Mouse (Mus musculus): Measurements from ENCODE around the gene Gale. TPM values are rescaled to one million over a fixed set of nuclear protein-coding genes. Genes with fewer than 3 reads are reported as not detected.

Gale gene
- polyA plus RNA-seq, 1 experiment from 2014 or later = 49.7 TPM

GRCm38 (mm10) chr4:136008782-136009447, 45.4 kb downstream of the Gale start:
- H3K4me1 ChIP-seq (replicated peaks) = no peaks in the 10 kb centered on the region
- H3K4me3 ChIP-seq = no peak overlapping the region
- H3K9me3 ChIP-seq = no peaks in the 10 kb centered on the region
- 87% methylated on average over 8 of the region's 8 CpGs for WGBS
- DNase-seq (ENCODE audit: low spot score) = no peak
- no peaks in the 10 kb centered on the region for H3K27me3 ChIP-seq (ENCODE audit: insufficient read depth, poor library complexity, severe bottlenecking)
- H3K27ac ChIP-seq = no peak overlapping the region
- peaks cover 97% of the 10 kb centered on the region for H3K36me3 ChIP-seq

DNA sequence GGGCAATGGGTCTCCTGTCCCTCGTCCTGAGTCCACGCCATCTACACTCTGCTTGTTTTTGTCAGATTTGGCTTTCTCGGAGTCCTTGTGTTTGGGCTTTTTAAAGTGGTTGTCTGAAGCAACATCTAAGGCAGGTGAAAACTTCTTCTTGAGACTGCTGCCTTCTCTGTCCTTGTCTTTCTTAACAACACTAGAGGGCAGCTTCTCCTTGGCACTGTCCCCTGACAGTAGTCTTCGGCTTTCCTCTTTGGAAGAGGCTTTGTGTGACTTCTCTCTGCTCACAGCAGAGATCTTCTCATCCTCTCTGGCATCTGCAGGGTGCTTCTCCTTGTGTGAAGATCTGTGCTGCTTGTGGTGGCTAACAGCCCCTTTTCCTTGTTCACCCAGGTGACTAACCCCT, 47.1 kb downstream of the Gale start:
- Histone ChIP-seq H3K36me3 (peaks cover 84% of the 10 kb centered on the region), H3K4me3 (no peak overlapping the region), H3K27me3 (ENCODE audit: insufficient read depth, poor library complexity, severe bottlenecking) (no peaks in the 10 kb centered on the region), H3K4me1 (replicated peaks) (no peaks in the 10 kb centered on the region), H3K27ac (no peak overlapping the region), H3K9me3 (no peaks in the 10 kb centered on the region)
- WGBS = 92% methylated on average over 4 of the region's 4 CpGs
- no peak for DNase-seq (ENCODE audit: low spot score)

DNA sequence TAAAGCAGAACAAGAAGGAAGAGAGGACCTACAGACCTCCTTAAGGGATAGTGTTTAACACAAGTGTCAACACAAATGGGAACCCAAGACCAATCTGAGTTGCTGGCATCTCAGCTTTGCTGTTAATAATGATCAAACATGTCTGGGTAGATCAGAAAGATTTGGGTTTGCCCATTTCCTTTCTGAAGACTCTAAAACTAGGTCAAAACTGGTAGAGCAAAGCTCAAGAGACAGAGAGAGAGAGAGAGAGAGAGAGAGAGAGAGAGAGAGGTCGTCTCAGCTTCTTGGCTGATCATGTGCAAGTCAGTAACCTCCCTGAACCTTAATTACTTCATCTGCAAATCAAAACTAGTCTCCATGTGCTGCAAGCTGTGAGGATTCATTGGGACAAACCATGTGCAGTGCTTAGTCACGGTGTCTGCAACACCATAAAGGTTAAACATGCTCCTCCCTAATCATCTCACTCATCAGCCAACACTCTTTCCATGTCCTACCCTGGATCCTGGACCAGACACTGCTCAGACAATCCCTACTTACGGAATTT, 52.6 kb downstream of the Gale start:
- peaks cover 45% of the 10 kb centered on the region for H3K36me3 ChIP-seq
- H3K27me3 ChIP-seq (ENCODE audit: insufficient read depth, poor library complexity, severe bottlenecking) = no peaks in the 10 kb centered on the region
- peaks cover 16% of the 10 kb centered on the region for H3K4me1 ChIP-seq (replicated peaks)
- no peak overlapping the region for H3K4me3 ChIP-seq
- H3K9me3 ChIP-seq = no peaks in the 10 kb centered on the region
- 87% methylated on average over 3 of the region's 3 CpGs for WGBS
- H3K27ac ChIP-seq = no peak overlapping the region
- DNase-seq (ENCODE audit: low spot score) = no peak

Other genes with a start within 250 kb of the Gale start
- gene Il22ra1, start 235.6 kb upstream of the Gale start, polyA plus RNA-seq (2016; fragmentation: Nextera tagmentation; extraction: Ambion mirVana) = not detected in 2 replicates
- gene Myom3, start 204.0 kb upstream of the Gale start, polyA plus RNA-seq (2016; fragmentation: Nextera tagmentation; extraction: Ambion mirVana) = not detected in 2 replicates
- gene Srsf10, start 108.0 kb upstream of the Gale start, polyA plus RNA-seq (2016; fragmentation: Nextera tagmentation; extraction: Ambion mirVana) = 283 and 352 TPM in 2 replicates
- 171 and 204 TPM in 2 replicates for gene Pnrc2, start 89.9 kb upstream of the Gale start, polyA plus RNA-seq (2016; fragmentation: Nextera tagmentation; extraction: Ambion mirVana)
- gene Cnr2, start 68.3 kb upstream of the Gale start, polyA plus RNA-seq (2016; fragmentation: Nextera tagmentation; extraction: Ambion mirVana) = 0.21 and 0.66 TPM in 2 replicates
- 54.3 and 59.5 TPM in 2 replicates for gene Fuca1, start 43.0 kb upstream of the Gale start, polyA plus RNA-seq (2016; fragmentation: Nextera tagmentation; extraction: Ambion mirVana)
- 60.3 and 61.4 TPM in 2 replicates for gene Hmgcl, start 17.3 kb upstream of the Gale start, polyA plus RNA-seq (2016; fragmentation: Nextera tagmentation; extraction: Ambion mirVana)
- gene Lypla2, start 8.9 kb downstream of the Gale start, polyA plus RNA-seq (2016; fragmentation: Nextera tagmentation; extraction: Ambion mirVana) = 213 and 223 TPM in 2 replicates
- gene Pithd1, start 23.5 kb downstream of the Gale start, polyA plus RNA-seq (2016; fragmentation: Nextera tagmentation; extraction: Ambion mirVana) = 60.7 and 61.2 TPM in 2 replicates
- gene Eloa, start 58.0 kb downstream of the Gale start, polyA plus RNA-seq (2016; fragmentation: Nextera tagmentation; extraction: Ambion mirVana) = 31.0 and 33.0 TPM in 2 replicates
- gene Rpl11, start 89.7 kb downstream of the Gale start, polyA plus RNA-seq (2016; fragmentation: Nextera tagmentation; extraction: Ambion mirVana) = 388 and 497 TPM in 2 replicates
- gene Id3, start 179.8 kb downstream of the Gale start, polyA plus RNA-seq (2016; fragmentation: Nextera tagmentation; extraction: Ambion mirVana) = 576 and 684 TPM in 2 replicates
- gene E2f2, start 208.7 kb downstream of the Gale start, polyA plus RNA-seq (2016; fragmentation: Nextera tagmentation; extraction: Ambion mirVana) = 9.0 and 9.4 TPM in 2 replicates
- 5.2 and 6.5 TPM in 2 replicates for gene Asap3, start 242.6 kb downstream of the Gale start, polyA plus RNA-seq (2016; fragmentation: Nextera tagmentation; extraction: Ambion mirVana)